Mouse (Mus musculus) bone marrow, adult 2 months (tissue): ENCODE data around the gene H2-M11.

ENCODE experiments used
- CTCF ChIP-seq: fragments of 200-500 bp; IDR thresholded peaks from 2 replicates; pipeline ENCODE4 v1.5.1; 2011; ENCODE audit warnings: low read length, control low read depth; ENCODE audit not compliant: control insufficient read depth, insufficient read depth
- POLR2A ChIP-seq: fragments of 200-500 bp; IDR thresholded peaks from 2 replicates; pipeline ENCODE4 v1.6.1; 2011; ENCODE audit warnings: low read depth, mild to moderate bottlenecking, control low read depth, low read length, borderline replicate concordance; ENCODE audit not compliant: control insufficient read depth

DNA sequence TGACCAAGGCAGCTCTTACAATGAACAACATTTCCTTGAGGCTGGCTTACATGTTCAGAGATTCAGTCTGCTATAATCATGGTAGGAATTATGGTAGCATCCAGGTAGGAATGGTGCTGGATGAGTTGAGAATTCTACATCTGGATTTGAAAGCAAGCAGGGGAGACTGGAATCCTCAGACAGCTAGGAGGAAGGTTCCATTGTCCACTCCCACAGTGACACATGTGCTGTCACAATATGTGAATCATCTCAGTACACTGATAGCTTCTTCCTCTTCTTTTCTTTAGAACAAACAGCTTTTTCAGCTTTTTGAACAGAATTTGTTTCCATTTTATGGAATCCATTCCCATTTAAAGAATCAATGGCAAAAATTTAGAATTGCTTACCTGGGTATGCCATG is 43.0 kb upstream of the H2-M11 start:
- TF ChIP-seq CTCF (no peak), POLR2A (no peak)
